Mouse (Mus musculus) neural tube, embryonic 13.5 days (tissue): ENCODE measurements around the gene Ebf1. TPM values are rescaled to one million over a fixed set of nuclear protein-coding genes. Genes with fewer than 3 reads are reported as not detected.

Experiments
- ATAC-seq: fragments of 200-750 bp; cut with Nextera tagmentation; 2 replicates; pipeline ENCODE4 v1.8.0; 2017; ENCODE audit warnings: low read depth, mild to moderate bottlenecking, moderate TSS enrichment, moderate library complexity
- H3K27ac ChIP-seq: fragments of 300-500 bp; sonication (generic); replicated peaks from 2 replicates; pipeline ENCODE4 v1.5.1; 2015; ENCODE audit warnings: moderate library complexity, mild to moderate bottlenecking, inconsistent platforms
- H3K27me3 ChIP-seq: fragments of 300-500 bp; sonication (generic); 2 replicates; pipeline ENCODE4 v1.6.1; 2015; ENCODE audit warnings: mild to moderate bottlenecking, inconsistent platforms
- H3K36me3 ChIP-seq: fragments of 300-500 bp; sonication (generic); 2 replicates; pipeline ENCODE4 v1.6.1; 2015; ENCODE audit warnings: mild to moderate bottlenecking, inconsistent platforms
- H3K4me1 ChIP-seq: fragments of 300-500 bp; sonication (generic); replicated peaks from 2 replicates; pipeline ENCODE4 v1.6.1; 2015; ENCODE audit warnings: inconsistent platforms
- H3K4me2 ChIP-seq: fragments of 300-500 bp; sonication (generic); 2 replicates; pipeline ENCODE4 v1.6.1; 2015; ENCODE audit warnings: inconsistent platforms, mild to moderate bottlenecking, moderate library complexity
- H3K4me3 ChIP-seq: fragments of 300-500 bp; sonication (generic); 2 replicates; pipeline ENCODE4 v1.5.1; 2015; ENCODE audit warnings: mild to moderate bottlenecking, inconsistent platforms
- H3K9ac ChIP-seq: fragments of 300-500 bp; sonication (generic); 2 replicates; pipeline ENCODE4 v1.6.1; 2015; ENCODE audit warnings: moderate library complexity, mild to moderate bottlenecking, inconsistent platforms
- H3K9me3 ChIP-seq: fragments of 300-500 bp; sonication (generic); 2 replicates; pipeline ENCODE4 v1.6.1; 2016; ENCODE audit warnings: inconsistent platforms
- WGBS: fragments of 180-500 bp; shearing (Covaris S2); methylation state at CpG from one replicate; pipeline ENCODE4 v1.1.7; 2015; 5-methylcytosine and 5-hydroxymethylcytosine counted together
- polyA plus RNA-seq: library from polyadenylated mRNA; unstranded; fragments of >200 nt; fragmentation: Nextera tagmentation; extraction: Ambion mirVana; gene quantifications from 2 replicates; pipeline ENCODE4 v1.2.1, GENCODE M21; 2015

The Ebf1 gene
- polyA plus RNA-seq, 1 experiment from 2014 or later = 184 TPM

GRCm38 (mm10) chr11:44808855-44809546, 191.9 kb downstream of the Ebf1 start:
- Histone ChIP-seq H3K4me1 (peaks cover 60% of the 10 kb centered on the region), H3K9me3 (no peaks in the 10 kb centered on the region), H3K4me3 (no peak overlapping the region), H3K4me2 (no peak overlapping the region), H3K27ac (no peak overlapping the region), H3K27me3 (no peaks in the 10 kb centered on the region), H3K9ac (no peak overlapping the region), H3K36me3 (no peaks in the 10 kb centered on the region)
- no peak for ATAC-seq
- WGBS = 81% methylated on average over 4 of the region's 4 CpGs

GRCm38 (mm10) chr11:44811007-44811406, 193.9 kb downstream of the Ebf1 start:
- H3K4me1 ChIP-seq = peaks cover 59% of the 10 kb centered on the region
- no peaks in the 10 kb centered on the region for H3K36me3 ChIP-seq
- no peak overlapping the region for H3K4me2 ChIP-seq
- no peaks in the 10 kb centered on the region for H3K27me3 ChIP-seq
- H3K9me3 ChIP-seq = no peaks in the 10 kb centered on the region
- H3K27ac ChIP-seq = no peak overlapping the region
- H3K9ac ChIP-seq = no peak overlapping the region
- ATAC-seq = no peak
- no peak overlapping the region for H3K4me3 ChIP-seq
- WGBS = 69% methylated on average over 6 of the region's 6 CpGs

GRCm38 (mm10) chr11:44812193-44812746, 195.2 kb downstream of the Ebf1 start:
- H3K4me2 ChIP-seq = no peak overlapping the region
- peak overlapping the region; percentile 24; the same call in 1 of the 2 replicates for H3K27ac ChIP-seq
- 88% methylated on average over 5 of the region's 5 CpGs for WGBS

GRCm38 (mm10) chr11:44813534-44813933, 196.4 kb downstream of the Ebf1 start:
- Histone ChIP-seq H3K36me3 (no peaks in the 10 kb centered on the region), H3K9ac (no peak overlapping the region), H3K27ac (peak overlapping the region; percentile 42; the same call in 1 of the 2 replicates), H3K9me3 (no peaks in the 10 kb centered on the region), H3K4me3 (no peak overlapping the region), H3K4me1 (peaks cover 46% of the 10 kb centered on the region), H3K27me3 (no peaks in the 10 kb centered on the region), H3K4me2 (no peak overlapping the region)
- ATAC-seq = peak; percentile 24; the same call in 1 of the 2 replicates
- 34% methylated on average over 7 of the region's 7 CpGs for WGBS

More at GRCm38 (mm10) chr11:44812193-44812746, 195.2 kb downstream of the Ebf1 start:
- H3K27me3 ChIP-seq = no peaks in the 10 kb centered on the region
- H3K36me3 ChIP-seq = no peaks in the 10 kb centered on the region
- H3K4me3 ChIP-seq = no peak overlapping the region
- H3K4me1 ChIP-seq = peaks cover 48% of the 10 kb centered on the region
- no peak overlapping the region for H3K9ac ChIP-seq
- no peak for ATAC-seq
- H3K9me3 ChIP-seq = no peaks in the 10 kb centered on the region

- Histone ChIP-seq H3K9ac (no peak overlapping the region), H3K27ac (no peak overlapping the region), H3K27me3 (no peaks in the 10 kb centered on the region), H3K4me2 (no peak overlapping the region), H3K4me3 (no peak overlapping the region), H3K9me3 (no peaks in the 10 kb centered on the region), H3K4me1 (peaks cover 48% of the 10 kb centered on the region), H3K36me3 (no peaks in the 10 kb centered on the region)
- no peak for ATAC-seq
- 73% methylated on average over 5 of the region's 5 CpGs for WGBS
Observed at GRCm38 (mm10) chr11:44814847-44815246, 197.7 kb downstream of the Ebf1 start.

GRCm38 (mm10) chr11:44815991-44816390, 198.9 kb downstream of the Ebf1 start:
- no peak for ATAC-seq
- Histone ChIP-seq H3K4me2 (no peak overlapping the region), H3K36me3 (no peaks in the 10 kb centered on the region), H3K4me3 (no peak overlapping the region), H3K27ac (no peak overlapping the region), H3K9ac (no peak overlapping the region), H3K9me3 (no peaks in the 10 kb centered on the region), H3K4me1 (peaks cover 55% of the 10 kb centered on the region), H3K27me3 (no peaks in the 10 kb centered on the region)
- WGBS = 65% methylated on average over 4 of the region's 4 CpGs

GRCm38 (mm10) chr11:44822312-44822711, 205.2 kb downstream of the Ebf1 start:
- Histone ChIP-seq H3K36me3 (no peaks in the 10 kb centered on the region), H3K9me3 (no peaks in the 10 kb centered on the region), H3K27ac (no peak overlapping the region), H3K4me3 (no peak overlapping the region), H3K4me1 (peaks cover 25% of the 10 kb centered on the region), H3K9ac (no peak overlapping the region), H3K4me2 (no peak overlapping the region), H3K27me3 (no peaks in the 10 kb centered on the region)
- no peak for ATAC-seq

- no peak overlapping the region for H3K4me3 ChIP-seq
Observed at GRCm38 (mm10) chr11:44832227-44832939, 215.3 kb downstream of the Ebf1 start.

GRCm38 (mm10) chr11:44832940-44833254, 215.8 kb downstream of the Ebf1 start:
- H3K9ac ChIP-seq = peak overlapping the region; percentile 58
- peak; percentile 40; the same call in 1 of the 2 replicates for ATAC-seq
- peak overlapping the region; percentile 8 for H3K4me3 ChIP-seq
- H3K27ac ChIP-seq = peak overlapping the region; percentile 88
- H3K4me2 ChIP-seq = peak overlapping the region; percentile 50
- H3K27me3 ChIP-seq = no peaks in the 10 kb centered on the region
- no peaks in the 10 kb centered on the region for H3K9me3 ChIP-seq
- 2% methylated on average over 4 of the region's 4 CpGs for WGBS
- no peaks in the 10 kb centered on the region for H3K36me3 ChIP-seq
- H3K4me1 ChIP-seq = peaks cover 73% of the 10 kb centered on the region

More at GRCm38 (mm10) chr11:44832227-44832939, 215.3 kb downstream of the Ebf1 start:
- WGBS = 4% methylated on average over 14 of the region's 14 CpGs
- Histone ChIP-seq H3K36me3 (no peaks in the 10 kb centered on the region), H3K9ac (peak overlapping the region; percentile 58), H3K27ac (peak overlapping the region; percentile 88), H3K27me3 (no peaks in the 10 kb centered on the region), H3K4me2 (peak overlapping the region; percentile 50), H3K4me1 (peaks cover 68% of the 10 kb centered on the region), H3K9me3 (no peaks in the 10 kb centered on the region)
- peak; percentile 54 for ATAC-seq

GRCm38 (mm10) chr11:44833351-44833996, 216.4 kb downstream of the Ebf1 start:
- no peak for ATAC-seq
- H3K9me3 ChIP-seq = no peaks in the 10 kb centered on the region
- peak overlapping the region; percentile 50 for H3K4me2 ChIP-seq
- no peaks in the 10 kb centered on the region for H3K27me3 ChIP-seq
- H3K36me3 ChIP-seq = no peaks in the 10 kb centered on the region
- peaks cover 78% of the 10 kb centered on the region for H3K4me1 ChIP-seq
- peak overlapping the region; percentile 58 for H3K9ac ChIP-seq
- WGBS = 17% methylated on average over 18 of the region's 18 CpGs
- H3K4me3 ChIP-seq = peak overlapping the region; percentile 8
- peak overlapping the region; percentile 88 for H3K27ac ChIP-seq

- peaks cover 82% of the 10 kb centered on the region for H3K4me1 ChIP-seq
- H3K4me3 ChIP-seq = no peak overlapping the region
- no peak overlapping the region for H3K27ac ChIP-seq
- no peaks in the 10 kb centered on the region for H3K36me3 ChIP-seq
- no peak for ATAC-seq
- H3K4me2 ChIP-seq = no peak overlapping the region
- H3K27me3 ChIP-seq = no peaks in the 10 kb centered on the region
- H3K9ac ChIP-seq = no peak overlapping the region
- 59% methylated on average over 5 of the region's 5 CpGs for WGBS
- no peaks in the 10 kb centered on the region for H3K9me3 ChIP-seq
Observed at GRCm38 (mm10) chr11:44835166-44835565, 218.0 kb downstream of the Ebf1 start.

- H3K9me3 ChIP-seq = no peaks in the 10 kb centered on the region
- no peak overlapping the region for H3K4me3 ChIP-seq
- peaks cover 77% of the 10 kb centered on the region for H3K4me1 ChIP-seq
- no peak overlapping the region for H3K4me2 ChIP-seq
- H3K36me3 ChIP-seq = no peaks in the 10 kb centered on the region
- ATAC-seq = peak; percentile 41
- H3K9ac ChIP-seq = no peak overlapping the region
- H3K27ac ChIP-seq = peak overlapping the region; percentile 77
- 43% methylated on average over 2 of the region's 2 CpGs for WGBS
- H3K27me3 ChIP-seq = no peaks in the 10 kb centered on the region
Observed at GRCm38 (mm10) chr11:44837592-44837991, 220.5 kb downstream of the Ebf1 start.
